Mouse (Mus musculus) kidney, postnatal 36 days (tissue): ENCODE measurements around the gene Id2.

Experiments
- DNase-seq, 2 experiments: peaks; one replicate each; pipeline ENCODE4 v3.0.0; 2021 to 2022; ENCODE audit warnings: mixed read lengths in 2 of 2

Id2 gene

DNA sequence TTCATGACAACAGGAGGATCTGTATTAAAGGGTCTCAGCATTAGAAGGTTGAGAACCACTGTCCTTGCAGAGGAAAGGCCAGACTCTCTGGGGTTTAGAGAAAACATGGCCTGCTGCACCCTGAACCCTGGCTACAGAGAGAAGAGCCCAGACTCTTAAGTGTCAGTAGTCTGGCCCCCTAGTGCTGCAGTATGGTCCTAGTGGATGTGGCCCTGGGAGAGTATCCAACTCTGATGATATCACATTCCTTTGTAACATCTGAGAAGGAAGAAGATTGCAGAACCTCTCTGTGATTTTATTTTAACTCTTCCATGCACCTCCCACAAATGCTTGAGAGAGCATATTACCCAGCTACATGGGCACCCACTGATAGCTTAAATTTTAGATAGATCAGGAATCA is 7.6 kb upstream of the Id2 start:
- no peak for DNase-seq

DNA sequence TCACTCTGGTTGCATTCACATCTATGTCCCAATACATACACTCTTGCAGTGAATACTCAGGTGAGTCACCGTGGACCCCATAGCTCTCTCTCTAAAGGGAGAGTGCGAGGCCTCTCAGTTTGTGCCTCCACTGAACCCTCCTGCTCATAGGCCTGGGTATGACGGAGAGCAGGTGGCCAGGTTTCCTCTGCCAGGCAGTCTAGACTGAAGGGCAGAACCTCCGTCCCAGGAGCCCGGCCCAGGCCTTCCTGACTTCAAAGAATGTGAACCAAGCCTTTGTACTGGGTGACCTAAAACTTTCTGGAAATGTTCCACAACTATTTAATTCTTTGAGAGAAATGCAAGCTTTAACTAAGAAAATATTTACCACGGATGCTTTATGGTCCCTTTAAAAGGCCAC is 7.0 kb upstream of the Id2 start:
- DNase-seq, result peak in 1 of 2 experiments; percentile 39

DNA sequence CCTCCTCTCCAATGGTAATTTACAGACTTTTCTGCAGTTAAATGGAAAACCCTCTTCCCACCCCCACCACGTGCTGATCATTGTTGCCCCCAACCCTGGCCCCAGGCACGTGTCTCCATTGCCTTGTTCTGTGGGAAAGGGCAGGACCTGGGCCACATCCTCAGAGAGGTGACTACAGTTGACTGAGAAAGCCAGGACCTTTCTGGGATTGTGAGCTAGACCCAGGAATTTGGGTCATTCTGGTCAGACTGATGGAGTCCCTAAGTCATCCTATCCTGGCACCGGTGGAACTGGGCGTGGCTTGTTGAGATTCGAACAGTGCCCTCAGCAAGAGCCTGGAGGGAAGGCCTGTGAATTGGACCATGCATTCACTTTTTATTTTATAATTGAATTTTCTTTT is 4.4 kb upstream of the Id2 start:
- DNase-seq, result peak; percentile 59 to 77

DNA sequence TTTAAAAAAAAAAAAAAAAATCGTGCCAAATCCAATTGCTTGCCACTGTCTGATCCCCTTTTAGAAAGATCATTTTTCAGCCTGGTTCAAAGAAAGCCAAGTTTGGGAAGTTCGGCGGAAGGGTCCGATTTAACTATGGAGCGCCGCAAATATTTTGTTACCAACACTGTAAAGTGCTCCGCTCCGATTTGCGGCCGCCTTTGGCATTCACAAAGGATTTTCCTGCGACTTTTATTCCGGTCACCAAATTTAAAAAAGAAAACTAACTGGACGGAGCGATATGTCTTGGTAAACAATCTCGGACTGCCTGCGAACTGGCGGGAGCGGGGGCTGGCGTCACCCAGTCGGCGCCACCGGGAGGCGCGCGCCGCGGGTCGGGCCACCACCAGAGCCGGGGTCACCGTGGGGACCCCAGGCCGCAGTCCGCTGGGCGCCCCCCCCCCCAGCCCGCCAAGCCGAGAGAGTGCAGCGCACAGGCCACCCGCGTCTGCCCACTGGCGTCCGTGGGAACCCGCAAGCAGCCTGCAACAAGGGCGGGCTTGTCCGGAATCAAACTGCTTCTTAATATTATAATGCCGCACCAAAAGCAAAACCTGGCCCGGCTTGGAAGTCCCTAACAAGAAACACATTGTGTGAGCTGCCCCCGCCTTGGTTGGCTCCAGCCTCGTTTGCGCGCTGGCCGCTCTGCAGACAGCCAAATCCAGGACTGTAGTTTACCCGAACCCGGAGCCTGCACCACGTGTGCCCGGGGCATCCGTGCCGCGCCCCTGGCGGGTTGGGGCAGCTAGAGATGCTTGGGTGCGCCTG is 3.7 kb upstream of the Id2 start:
- DNase-seq, result peak; percentile 63 to 78

DNA sequence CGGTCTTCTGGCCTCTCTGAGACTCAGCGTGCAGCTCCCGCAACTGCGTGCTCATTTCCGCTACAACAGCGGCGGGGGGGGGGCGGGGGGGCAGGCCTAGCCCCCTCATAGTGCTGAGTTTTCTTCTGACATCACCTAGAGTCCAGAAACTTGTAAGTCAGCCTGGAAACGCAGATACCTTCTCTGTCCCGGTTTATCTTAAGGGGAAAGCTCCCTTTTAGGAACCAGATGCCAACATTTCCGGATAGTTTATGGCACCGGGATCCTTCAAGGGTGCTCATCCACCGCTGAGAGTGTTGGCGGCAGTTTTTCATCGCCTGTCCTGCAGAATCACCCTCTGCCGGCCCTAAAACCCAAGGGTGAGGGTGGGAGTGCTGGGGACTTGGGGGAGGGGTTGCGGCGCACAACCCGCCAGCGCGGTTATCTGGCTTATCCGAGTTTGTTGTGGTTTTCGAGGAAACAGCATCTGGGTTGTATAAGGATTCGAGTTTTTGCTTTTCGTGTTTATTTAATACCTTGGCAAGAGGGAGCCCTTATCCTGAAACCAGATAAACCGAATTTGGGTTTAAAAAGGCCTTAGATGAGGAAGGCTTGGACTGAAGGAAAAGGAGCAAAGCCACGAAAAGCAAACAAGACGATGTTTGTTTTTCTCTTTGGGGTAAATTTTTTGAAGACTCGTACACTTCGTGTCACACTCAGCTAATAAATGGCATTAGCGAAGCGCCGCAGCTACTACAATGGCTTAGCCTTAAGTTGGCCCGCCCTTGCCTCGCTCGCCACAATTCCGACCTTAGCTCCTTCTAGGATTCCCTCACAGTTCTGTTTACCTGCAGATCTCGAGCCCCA is 2.8 kb upstream of the Id2 start:
- peak; percentile 62 to 73 for DNase-seq

DNA sequence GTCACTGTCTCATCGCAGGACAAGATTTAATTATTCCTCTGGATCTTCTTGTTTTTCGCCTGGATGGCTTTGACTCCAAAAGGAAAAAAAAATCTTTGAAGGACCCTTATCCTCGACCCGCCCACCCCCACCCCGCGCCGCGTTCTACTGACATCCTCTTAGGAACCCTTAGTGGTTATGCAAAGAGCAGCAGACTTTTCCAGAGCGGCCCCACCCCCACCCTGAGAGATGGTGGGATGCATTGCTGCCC is 2.3 kb upstream of the Id2 start:
- peak; percentile 61 to 82 for DNase-seq

DNA sequence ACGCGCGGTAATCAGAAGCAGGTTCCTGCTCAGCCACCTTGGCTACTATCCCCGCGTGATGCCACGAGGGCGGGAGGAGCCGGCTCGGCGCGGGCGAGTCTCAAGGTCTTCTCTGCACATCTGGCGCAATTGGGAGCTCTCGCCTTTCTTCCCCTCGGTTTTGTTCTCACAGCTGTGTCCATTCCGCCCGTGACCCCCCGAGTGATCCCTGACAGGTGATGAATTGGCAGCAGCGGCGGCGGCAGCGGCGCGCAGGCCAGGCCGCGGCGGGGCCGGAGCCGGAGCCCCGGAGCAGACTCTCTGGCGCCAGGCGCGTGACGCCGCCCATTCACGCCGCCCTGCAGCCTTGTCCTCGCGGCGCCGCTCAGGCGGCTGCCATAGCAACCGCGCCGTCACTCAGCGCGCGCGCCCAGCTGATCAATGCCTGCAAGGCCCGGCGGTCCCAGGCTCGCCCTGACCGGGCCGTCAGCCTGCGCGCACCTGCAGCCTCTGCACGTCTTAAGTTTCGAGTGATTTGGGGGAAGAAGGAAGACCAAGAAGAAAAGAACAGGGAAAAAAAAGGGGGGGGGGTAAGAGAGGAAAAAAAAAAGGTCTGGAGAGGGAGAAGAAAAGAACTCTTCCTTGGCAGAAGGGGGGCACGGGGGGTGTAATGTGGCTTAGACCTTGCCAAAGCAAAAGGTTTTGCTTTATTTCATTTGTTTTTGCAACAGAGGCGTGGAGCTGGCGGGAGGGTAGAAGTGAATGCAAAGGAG is 1.8 kb upstream of the Id2 start:
- peak; percentile 98 for DNase-seq

DNA sequence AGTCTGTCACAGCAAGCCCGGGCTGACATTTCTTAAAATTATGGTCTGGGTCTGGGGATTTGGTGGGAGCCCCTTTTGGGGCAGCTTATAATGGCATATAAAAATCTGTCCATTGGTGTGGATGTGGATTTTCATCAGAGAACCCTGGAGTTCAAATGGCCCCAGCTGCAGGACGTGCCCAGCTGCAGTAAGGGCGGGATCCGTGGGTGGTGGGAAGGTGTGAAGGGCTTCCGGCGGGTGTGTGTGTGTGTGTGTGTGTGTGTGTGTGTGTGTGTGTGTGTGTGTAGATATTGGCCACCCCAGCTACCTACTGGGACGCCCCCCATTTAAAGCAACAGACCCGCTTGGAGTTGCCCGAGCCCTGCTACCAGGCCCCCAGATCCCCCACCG is 1.2 kb upstream of the Id2 start:
- DNase-seq, result no peak

DNA sequence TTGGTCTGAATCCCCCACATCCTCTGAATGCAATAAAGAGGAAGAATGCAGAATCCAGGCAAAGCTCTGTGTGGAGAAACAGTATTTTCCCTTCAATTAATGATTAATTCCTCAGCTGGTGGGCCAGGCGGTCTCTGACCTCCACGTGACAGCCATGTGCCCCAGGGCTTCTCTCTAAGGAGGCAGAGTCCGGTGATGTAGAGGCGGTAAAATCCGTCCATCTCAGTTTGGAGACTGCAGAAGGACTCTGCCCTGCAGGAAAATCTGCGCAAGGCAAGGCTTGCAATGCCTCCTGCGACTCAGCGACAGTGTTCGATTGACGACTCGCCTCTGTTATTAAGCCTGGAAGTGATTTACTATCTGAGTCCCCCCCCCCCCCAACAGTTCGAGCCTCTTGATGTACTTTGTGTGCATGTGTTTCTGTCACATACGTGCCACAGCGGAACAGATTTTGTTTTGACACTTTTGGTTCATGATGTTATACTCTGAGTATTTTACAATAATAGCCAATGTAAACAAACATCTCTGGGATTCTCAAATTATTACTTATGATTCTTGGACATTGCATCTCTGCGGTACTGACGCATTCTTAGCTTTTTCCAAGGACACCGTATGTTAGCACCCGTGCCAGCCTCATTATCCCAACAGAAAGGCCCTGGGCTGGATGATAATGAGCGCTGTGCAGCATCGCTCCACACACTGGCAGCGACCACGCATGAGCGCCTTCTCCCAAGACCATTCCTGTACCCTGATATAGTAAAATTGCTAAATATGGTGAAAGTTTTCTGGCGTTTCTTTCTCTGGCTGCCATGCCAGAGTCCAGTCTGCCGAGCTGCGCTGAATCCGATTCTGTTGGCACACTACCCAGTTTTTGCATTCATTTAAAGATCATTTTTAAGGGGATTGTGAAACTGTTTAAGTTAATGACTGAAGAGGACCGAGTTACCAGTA is 545 bp upstream of the Id2 start:
- peak; percentile 91 to 93 for DNase-seq

DNA sequence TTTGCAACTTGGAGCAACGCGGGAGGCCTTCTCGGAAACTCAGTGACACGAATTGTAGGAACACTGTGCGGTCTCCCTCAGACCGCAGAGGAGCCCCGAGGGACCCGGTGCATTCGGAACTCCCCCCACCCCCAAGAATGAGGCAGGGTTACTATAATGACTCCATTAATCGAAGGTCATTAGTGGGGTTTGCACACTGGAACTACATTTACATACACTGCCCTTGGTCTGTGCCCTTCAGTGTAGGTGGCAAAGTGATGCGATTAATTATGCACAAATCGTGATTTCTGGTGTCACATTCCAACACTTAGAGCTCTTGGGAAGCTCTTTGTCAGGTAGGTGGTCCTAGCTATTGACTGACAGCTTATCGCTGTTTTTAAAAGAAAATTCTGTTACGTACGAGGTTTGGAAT is 294 bp downstream of the Id2 start:
- DNase-seq, result peak; percentile 44 to 54

DNA sequence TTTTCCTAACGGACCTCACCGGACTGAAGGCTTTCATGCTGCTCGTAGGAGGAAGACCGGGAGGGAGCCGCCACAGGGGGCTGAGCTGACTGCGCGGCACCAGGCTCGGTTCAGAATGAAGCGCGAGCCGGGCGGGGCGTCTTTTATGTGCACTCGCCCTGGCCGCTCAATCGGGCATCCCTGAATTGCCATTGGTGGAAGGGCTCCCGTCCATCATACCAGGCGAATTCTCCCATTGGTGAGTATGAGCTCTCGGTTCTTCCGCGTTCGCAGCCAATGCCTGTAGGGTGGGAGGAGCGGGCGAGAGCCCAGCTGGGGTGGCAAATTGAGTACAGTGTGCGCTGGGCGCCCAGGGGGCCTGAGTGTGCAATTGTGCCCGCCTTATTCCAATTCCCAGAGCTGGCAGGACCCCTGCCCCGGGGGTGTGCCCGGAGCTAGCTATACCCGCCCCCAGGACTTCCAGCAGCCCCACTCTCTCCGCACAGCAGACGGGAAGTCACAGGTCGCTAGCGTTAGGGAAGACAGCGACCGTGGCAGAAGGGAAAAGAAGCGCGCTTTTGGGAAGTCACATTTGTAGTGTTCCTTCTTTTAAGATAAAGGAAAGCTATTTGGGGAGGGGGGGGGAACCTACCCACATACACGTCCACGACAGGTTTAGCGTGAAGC is 833 bp downstream of the Id2 start:
- peak; percentile 98 to 100 for DNase-seq

DNA sequence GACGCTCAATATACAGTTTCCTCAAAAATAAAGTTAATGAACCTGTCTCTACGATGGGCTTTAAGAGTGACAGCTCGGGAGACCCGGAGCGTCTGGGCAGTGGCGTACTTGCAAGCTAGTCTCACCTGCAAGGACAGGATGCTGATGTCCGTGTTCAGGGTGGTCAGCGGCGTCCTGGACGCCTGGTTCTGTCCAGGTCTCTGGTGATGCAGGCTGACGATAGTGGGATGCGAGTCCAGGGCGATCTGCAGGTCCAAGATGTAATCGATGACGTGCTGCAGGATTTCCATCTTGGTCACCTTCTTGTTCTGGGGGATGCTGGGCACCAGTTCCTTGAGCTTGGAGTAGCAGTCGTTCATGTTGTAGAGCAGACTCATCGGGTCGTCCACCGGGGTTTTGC is 1.4 kb downstream of the Id2 start:
- DNase-seq, result no peak

DNA sequence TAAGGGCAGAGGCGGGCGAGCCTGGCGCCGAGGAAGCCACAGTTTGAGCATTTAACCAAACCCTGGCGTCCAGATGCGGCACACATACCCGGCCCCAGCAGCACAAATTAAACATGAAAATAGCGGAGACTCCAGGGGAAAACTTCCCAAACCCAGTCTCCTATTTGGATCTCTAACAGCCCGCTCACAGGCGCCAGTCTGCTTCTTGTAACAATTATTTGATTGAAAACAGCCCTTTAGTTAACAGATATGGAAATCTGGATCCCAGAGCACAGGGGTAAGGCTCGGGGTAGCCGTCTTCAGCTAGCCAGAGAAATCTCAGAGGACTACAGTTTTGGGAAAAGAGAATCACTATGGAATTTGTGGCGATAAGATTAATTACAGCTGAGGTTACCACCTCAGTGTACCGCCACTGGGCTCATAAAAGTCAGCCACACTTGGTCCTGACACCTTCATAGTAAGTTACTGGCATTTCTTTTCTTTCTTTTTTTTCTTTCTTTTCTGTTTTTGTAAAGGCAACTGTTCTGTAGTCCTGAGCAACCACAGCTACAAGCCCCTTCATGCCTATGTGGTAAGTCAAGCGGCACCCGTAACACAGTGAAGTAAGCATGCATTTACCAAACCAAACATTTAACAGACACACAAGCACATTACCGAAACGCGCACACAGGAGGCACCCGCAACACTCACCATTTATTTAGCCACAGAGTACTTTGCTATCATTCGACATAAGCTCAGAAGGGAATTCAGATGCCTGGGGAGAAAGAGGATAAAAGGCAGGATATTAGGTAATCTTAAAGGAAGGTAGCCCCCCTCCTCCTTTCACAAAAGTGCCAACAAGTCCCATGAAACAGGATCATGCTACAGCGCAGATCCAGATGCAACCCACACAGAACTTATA is 2.1 kb downstream of the Id2 start:
- peak in 1 of 2 experiments; percentile 56 for DNase-seq

DNA sequence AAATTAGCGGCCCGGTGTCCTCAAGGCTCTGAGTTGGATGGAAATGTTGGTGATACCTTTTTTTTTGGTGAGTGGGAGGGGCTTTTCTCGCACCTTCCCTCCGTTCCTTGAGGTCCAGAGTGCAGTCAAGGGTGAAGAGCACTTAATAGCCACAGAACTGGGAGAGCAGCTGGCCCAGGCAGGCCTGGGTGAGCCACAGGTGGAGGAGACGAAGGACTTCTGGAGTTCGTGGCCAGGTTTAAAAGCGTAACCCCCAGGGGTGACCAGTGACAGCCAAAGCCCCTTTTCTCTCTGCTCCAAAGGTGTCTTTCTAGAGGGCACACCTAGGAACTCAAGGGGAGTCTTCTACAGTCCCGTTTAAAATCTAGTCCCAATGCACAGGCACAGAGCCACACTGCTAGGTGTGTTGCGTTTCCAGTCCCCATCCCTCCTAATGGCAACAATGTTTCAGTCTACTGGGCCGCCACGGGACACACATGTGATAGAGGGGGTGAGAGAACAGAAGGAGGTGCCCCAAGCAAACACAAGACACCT is 3.6 kb downstream of the Id2 start:
- peak; percentile 79 for DNase-seq

DNA sequence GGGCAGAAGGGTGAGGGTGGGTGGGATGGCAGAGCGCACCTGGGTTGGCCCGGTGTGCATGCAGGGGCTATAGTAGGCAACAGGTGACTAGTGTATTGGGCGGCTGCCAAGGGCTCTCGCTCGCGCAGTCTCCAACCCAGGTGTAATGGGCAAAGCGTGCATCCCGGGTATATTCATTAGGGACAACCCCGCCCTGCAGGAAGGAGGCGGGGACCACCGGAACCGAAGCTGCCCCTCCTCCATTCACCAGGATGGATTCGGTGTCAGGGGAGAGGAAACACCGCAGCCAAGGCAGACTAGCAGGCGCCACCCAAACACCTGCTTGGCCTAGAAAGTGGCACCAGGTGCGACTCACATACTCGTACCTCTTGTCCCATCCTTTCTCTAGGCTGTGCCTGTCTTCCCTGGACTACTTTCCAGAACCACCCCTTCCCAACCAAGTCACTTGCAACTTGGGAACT is 4.2 kb downstream of the Id2 start:
- peak; percentile 86 for DNase-seq

DNA sequence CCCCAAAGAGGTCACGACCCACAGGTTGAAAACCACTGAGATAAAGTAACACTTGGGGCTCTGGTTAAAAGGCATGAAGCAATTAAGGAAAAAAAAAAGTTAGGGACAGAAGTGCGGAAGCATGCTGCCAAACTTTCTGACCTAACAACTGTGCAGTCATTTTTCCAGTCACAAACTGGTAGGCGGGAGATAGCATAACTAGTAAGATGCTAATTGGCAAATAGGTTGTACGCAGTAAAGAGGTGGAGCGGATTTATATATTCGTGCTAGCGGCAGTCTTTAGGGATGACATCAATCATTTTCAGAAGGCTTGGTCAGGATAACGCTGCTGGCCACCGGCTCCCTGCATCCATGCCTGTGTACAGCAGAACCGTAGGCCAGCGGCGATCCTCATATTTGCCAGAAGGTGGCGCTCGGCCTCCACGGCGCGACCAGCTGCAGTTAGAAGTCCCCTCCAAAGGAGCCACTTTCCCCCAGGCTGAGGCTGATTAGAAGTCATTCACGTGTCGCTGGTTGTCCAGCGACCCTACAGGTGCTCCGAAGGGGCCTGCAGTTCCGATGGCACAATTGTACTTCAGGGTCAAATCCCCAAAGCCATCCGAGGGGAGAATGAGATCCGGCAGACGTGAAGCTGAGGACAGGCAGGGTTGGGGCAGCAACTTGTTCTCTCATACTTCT is 4.8 kb downstream of the Id2 start:
- peak; percentile 90 to 93 for DNase-seq

DNA sequence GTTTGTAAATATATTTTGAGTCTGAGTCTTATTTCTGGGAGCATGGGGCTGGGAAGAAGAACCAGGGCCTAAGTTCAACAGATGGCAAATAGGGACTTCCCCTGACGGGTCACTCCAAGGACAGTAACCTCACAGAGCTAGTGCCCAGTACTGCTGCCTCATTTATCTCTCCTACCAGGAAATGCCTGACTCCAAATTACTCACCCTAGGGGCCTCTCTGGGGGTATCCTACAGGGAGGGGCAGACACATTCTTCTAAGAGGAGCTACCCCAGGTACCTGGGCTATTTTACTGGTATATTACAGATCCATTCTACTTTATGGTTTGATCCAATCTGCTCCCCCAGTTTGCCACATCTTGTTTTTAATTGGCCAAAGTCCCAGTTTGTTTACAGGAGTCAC is 7.5 kb downstream of the Id2 start:
- no peak for DNase-seq

DNA sequence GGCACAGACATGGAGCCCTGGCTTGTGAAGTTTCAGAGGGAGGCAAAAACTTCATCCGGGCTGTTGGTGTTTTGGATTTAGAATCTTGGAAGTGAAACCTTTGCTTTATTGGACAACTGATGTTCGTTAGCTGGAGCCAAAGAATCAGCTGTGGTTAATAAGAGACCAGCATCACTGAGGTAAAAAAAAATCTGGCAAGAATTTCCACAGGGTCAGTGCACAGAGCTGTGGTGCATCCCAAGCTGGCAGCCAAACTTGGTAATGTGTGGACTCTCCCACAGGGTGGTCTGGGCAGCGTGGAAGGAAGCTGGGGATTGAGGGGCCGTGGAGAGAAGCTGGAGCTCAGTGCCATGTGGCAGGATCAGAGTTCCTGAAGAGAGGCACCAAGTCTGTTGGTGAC is 10.0 kb downstream of the Id2 start:
- DNase-seq, result peak; percentile 51 to 70

DNA sequence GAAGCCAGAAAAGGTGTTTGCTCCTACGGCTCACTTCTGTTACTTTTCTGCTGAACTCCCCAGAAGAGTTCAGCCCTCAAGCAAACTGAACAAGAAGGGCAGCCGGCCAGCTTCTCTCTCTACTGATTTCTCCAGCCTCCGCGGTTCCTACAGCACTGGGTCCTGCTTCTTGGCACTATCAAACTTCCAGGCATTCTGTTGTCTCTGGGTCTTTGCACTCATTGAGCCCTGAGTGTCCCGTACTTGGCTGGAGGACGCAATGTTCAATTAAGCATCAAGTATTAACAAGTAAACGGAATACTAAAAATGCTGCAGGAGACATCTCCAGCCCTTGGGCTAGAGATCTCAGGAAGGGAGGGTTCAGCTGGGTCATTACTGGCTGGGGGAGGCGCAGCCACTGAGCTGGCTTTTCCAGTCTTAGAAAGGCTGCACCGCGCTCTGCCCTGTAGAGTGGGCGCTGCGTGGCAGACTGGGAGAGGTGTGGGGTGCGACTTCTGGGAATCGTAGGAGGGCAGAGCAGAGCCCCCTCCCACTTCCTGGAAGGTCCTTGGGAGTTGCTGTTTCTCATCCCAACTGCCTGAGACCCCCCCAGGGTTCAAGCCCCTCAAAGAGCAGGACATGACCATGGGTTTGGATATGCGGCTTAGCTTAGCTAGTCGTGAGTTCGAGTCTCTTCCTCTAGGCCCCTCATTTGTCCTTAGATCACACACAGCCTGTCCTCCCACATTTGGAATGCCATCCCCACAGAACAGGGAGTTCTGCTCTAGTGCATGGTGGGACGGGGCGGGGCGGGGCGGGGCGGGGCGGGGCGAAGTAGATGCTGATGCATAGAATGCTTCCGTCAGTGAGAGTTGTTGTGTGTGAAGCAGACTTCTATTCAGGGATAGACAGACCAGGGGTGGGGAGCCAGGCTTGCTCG is 13.4 kb downstream of the Id2 start:
- peak in 1 of 2 experiments; percentile 27 for DNase-seq
